Mouse (Mus musculus) T-cell, adult 2 months (primary cell): Measurements from ENCODE around the gene Fam172a.

Experiments
- DNase-seq: peaks from one replicate; pipeline ENCODE4 v3.0.0; 2022; ENCODE audit warnings: low spot score

Gene Fam172a

DNA sequence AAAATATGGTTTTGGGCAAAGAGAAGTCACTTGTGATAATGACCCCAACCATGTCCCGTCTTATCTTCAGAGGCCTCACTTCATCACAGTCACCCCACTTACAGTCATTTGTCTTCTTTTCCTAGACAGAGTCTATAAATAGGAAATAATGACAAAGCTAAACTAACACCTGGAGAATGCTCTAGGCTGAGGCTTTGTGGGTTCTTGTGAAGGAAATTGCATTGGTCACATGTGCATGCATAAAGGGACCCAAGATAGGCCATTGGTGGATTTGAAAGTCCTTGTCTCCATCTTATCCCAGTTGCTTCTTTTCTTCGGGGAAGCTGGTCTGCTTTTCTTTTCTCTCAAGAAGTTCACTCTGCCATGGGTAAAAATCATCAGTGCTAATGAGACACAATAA, 400.5 kb downstream of the Fam172a start:
- DNase-seq, result no peak

- no peak for DNase-seq
These were observed 403.0 kb downstream of the Fam172a start for GRCm38 (mm10) chr13:78104851-78105250.

DNA sequence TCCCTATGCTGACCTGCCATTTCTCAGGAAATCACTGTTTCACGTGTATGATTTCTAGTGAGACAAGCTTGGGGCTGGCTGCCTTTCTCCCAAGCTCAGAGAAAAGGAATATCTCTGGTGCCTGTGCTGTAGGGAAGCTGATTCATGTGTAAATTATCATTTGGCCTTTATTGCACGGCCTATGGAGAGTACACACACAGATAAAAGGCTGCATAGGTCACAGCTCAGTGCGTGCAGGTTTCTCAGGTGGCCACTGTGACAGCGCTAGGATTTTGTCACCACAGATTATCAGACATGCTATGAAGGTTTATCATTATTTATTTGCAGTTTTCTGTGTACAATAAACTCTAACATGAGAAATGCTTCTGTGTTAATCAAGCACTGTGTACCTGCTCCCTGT, 408.8 kb downstream of the Fam172a start:
- DNase-seq, result no peak

DNA sequence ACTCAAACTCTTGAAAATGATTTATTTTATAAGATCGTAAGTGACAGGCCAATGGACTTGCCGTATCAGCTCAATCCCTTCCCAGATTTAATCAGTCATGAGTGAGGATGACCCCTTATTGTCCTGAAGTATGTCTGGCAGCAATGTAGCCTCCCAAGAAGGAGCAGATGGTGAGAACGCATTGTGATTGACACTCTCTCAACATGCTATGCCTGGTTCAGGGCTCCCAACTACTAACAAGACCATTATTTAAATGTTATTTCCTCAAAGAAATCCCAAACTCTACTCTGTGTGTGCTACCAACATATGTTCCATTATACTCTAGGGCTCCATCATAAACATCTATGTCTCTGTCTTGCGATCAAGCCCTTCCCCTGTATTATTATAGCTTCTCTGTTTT, 412.1 kb downstream of the Fam172a start:
- no peak for DNase-seq

GRCm38 (mm10) chr13:78118715-78119114, 416.9 kb downstream of the Fam172a start:
- no peak for DNase-seq

GRCm38 (mm10) chr13:78121991-78122390, 420.2 kb downstream of the Fam172a start:
- DNase-seq, result no peak

DNA sequence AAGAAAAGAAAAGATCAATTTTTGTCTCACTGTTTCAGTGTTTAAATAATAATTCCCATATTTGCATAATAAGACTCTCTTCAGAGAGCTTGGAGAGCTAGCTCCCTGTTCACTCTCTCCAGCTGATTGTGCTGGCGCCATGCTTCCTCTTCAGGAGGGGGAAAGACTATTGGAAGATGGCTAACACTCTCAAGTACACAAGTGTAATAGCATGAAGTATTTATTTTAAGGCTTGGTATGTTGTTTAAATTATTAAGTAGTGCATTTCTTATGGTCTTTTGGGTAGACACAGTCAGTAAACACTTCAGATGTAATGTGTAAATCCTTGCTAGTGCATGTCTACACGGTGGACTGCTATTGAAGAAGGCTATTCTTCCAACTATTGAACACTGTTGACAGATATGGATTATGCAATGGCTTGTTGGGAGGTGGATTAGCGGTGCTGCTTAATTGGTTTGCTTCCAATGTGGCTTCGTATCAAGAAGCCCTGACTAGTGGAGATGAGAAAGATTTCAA, 422.1 kb downstream of the Fam172a start:
- DNase-seq, result no peak

- no peak for DNase-seq
These were observed 455.6 kb downstream of the Fam172a start for GRCm38 (mm10) chr13:78157465-78157864.

- no peak for DNase-seq
These were observed 460.3 kb downstream of the Fam172a start for GRCm38 (mm10) chr13:78162149-78162548.

- DNase-seq, result peak; percentile 24
These were observed 461.5 kb downstream of the Fam172a start for GRCm38 (mm10) chr13:78163087-78163958.

DNA sequence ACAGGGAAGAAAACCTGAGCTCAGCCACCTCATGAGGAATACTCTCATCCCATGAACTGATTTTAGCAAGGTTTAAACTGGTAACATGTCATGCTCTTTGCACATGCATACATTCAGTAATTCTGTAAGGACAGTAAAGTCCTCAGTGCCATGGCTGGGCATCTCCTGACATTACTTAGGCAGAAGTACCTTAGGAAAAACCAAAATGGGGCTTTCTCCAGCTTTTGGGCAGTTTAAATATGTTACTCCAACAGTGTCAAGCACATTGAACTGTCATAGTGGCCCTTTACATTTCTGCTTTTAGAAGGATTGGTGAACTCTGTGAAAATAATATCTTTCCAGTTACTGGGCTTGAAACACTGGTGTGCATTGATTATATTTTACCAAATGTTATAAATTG, 463.1 kb downstream of the Fam172a start:
- DNase-seq, result no peak

DNA sequence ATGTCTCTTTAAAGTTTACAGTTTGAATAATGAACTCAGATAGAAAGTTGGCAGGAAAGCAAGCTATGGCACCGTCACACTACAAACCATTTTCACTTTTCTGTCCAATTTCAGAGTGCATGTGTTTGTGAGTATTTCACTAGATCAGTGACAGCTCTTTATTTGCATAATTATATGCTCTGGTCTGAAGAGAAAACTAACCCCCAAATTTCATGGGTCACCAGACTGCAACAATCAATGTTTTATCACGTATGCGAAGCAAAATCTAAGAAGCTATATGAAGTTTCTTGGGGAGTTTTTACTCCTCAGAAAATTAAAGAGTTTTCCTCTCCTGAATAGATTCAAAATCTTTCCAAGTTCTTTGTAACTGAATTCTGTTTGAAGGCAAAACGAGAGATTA, 466.3 kb downstream of the Fam172a start:
- DNase-seq, result no peak

DNA sequence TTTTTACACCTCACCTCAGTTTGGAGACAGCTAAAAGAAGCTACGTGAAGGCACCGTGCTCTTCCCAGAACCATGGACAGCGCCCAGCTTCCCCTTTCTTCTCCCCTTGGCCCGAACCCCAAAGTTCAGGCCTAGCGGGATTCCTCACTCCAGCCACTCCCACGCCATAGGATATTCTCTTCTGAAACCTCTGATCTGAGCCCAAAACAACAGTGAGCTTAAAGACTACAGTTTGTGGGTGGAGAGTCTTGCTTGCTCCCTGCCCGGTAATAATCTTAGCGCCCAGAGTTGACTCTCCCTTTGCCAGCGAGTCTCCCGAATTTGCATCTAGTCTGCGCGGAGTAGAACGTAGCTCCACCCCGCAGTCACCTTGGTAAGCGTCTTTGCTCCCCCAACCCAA, 469.5 kb downstream of the Fam172a start:
- DNase-seq, result no peak

GRCm38 (mm10) chr13:78171984-78172636, 470.3 kb downstream of the Fam172a start:
- DNase-seq, result no peak

DNA sequence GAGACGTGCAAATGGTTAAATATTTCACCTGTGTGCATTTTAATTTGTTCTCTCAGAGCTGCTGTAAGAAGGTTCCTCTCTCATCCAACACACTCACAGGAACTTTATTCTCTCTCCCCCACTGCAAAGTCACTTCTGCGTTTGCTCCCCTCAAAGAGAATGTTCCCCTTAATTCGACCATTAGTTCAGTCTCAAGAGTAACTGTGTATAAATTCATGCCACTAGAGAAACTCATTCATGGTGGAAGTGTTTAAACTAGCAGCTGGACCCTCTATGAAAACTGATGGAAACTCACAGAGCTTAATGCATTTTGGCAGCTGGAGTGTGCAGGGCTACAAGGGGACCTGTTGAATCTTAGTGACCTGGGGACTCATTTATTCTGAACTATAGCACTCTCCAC, 471.0 kb downstream of the Fam172a start:
- DNase-seq, result no peak

GRCm38 (mm10) chr13:78174191-78174590, 472.4 kb downstream of the Fam172a start:
- no peak for DNase-seq

DNA sequence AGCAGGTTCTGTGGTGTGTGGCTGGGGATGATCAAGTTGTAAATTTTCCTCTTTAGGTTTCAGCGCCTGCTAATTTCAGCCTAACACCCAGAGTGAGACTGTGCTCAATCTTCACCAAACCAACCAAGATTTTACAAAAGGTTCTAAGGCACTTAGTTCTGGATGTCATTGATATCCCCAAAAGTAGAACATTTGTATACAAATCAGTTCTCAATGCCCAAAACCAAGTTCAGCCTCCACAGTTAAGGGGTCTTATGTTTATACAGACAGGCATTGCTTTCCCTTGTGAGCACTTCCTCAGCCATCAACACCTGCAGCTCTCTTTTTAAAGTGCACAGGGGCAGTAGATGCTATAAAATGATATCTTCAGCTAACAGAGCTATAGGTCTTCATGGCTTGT, 473.1 kb downstream of the Fam172a start:
- no peak for DNase-seq

- no peak for DNase-seq
These were observed 474.1 kb downstream of the Fam172a start for GRCm38 (mm10) chr13:78175821-78176380.

GRCm38 (mm10) chr13:78177381-78177950, 475.6 kb downstream of the Fam172a start:
- DNase-seq, result no peak

DNA sequence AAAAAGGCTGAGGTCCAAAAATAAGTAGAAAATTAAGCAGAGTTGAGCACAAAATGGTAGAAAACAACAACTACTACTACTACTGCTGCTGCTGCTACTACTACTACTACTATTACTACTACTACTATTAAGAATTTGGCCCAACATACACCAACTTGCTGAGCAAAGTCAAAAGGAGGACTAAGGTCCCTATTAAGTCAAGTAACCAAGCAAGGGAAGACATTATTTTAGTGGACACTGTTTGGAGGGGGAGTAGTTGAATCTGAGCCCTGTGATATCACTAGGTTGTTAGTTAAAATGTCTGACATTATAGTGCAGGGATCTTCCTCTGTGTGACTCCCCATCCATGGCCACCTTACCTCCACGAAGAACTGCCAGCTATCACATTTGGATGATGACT, 476.2 kb downstream of the Fam172a start:
- no peak for DNase-seq

DNA sequence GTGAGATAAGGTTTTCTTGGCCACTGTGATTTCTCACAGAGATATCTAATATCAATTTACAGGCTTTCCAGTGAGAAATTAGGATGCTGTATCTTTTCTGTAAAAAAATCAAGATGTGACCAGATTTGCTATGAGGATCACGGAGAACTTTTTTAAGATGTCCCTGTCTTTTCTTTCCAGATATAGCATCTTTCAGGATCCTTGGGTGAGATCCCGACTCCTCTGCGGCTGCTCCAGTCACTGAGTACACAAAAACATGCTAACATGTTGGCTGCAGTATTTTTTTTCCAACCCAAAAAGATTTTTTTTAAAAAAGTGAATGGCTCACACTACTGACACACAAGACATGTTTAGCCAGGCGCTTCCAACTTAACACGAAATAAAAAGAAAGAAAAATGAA, 476.9 kb downstream of the Fam172a start:
- DNase-seq, result no peak

- DNase-seq, result no peak
These were observed 477.7 kb downstream of the Fam172a start for GRCm38 (mm10) chr13:78179312-78180097.
